Mouse (Mus musculus): Measurements from ENCODE around the gene Higd2a.

The Higd2a gene

DNA sequence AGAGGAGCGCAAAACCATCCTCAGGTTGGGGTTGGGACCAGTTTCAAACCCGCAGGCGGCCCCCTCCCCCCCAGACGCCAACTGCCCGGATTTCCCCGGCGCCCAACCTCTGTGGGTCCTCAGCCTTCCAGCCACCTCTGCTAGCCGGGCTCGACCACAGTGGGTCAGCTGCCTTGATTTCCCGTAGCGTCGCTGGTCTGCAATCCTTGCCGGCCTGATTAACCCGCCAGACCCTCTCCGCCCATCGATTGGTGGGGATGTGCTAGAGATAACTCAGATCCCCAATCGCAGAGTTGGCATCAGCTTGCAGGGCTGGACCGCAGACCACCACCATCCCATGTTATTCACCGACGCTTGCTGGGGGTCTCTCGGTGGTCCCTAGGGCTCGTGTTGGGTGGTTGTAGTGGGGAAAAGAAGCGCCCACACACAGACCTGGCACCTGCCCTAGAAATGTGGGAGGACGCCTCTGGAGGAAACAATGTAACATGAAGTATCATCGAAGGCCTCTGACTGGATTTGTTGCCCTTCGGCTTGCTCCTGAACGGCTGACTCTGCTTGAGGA, 32.0 kb downstream of the Higd2a start:
- DNase-seq, result no peak

DNA sequence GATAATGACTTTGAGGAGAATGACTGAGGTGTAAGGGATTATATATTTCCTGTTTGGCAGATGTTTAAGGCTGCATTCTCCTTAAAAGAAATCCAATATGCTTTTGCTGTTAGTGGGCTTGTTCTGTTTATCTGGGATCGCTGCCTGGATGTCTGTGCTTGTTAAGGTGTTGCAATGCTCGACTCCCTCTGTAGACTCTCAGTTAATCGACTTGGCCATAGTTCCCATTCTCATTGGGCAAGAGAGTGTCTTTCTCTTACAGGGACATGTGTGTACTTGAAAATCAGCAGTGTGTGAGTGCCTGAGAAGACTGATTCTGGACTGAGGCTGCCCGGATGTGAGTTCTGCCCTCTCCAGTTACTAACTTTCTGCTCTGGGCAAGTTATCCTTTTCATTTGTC, 39.1 kb downstream of the Higd2a start:
- no peak for DNase-seq

GRCm38 (mm10) chr13:54632731-54633277, 42.8 kb downstream of the Higd2a start:
- no peak for DNase-seq

DNA sequence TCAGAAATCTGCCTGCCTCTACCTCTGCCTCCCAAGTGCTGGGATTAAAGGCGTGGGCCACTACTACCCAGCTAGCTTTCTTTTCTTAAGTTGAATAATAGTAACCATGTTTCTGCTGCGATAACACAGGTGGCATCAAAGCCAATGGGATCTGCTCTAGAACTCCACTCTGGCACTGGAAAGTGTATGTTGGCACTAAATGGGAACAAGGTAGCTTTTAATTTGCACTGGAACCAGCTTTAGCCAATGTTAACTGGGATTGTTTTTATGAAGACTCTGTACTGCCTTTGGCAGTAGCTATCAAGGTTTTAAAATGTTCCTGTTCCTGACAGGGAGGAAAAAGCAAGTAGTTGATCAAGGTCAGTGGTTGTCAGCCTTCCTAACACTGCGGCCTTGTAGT, 45.0 kb downstream of the Higd2a start:
- no peak for DNase-seq

All from cerebellum, postnatal 14 days (tissue).